Mouse (Mus musculus) CH12.LX (cell line): ENCODE data around the gene Olfr223. TPM values are rescaled to one million over a fixed set of nuclear protein-coding genes. Genes with fewer than 3 reads are reported as not detected.

ENCODE experiments used
- DNase-seq: peaks from one replicate; pipeline ENCODE4 v3.0.0-alpha.2; 2013; ENCODE audit errors: extremely low read depth
- H3K27ac ChIP-seq: 2 replicates; pipeline ENCODE4 v1.5.1; 2012; ENCODE audit warnings: low read depth, mild to moderate bottlenecking, control low read depth, moderate library complexity; ENCODE audit not compliant: insufficient read depth
- H3K27me3 ChIP-seq: replicated peaks from 2 replicates; pipeline ENCODE3; 2012; ENCODE audit warnings: inconsistent platforms
- H3K36me3 ChIP-seq, 2 experiments: replicated peaks in 1 of 2; 2 replicates each; pipeline versions ENCODE3 to v1.6.1; 2012; ENCODE audit warnings: inconsistent platforms in 1 of 2, low read length in 1 of 2, mild to moderate bottlenecking in 1 of 2, mixed read lengths in 1 of 2, moderate library complexity in 1 of 2; ENCODE audit not compliant: control insufficient read depth in 1 of 2, insufficient read depth in 1 of 2
- H3K4me1 ChIP-seq, 2 experiments: 2 replicates each; pipeline ENCODE4 v1.6.1; 2012; ENCODE audit warnings: inconsistent platforms in 1 of 2, moderate library complexity in 1 of 2; ENCODE audit not compliant: insufficient read depth in 2 of 2, control insufficient read depth in 1 of 2
- H3K4me2 ChIP-seq: 2 replicates; pipeline ENCODE4 v1.6.1; 2012; ENCODE audit warnings: low read depth, mild to moderate bottlenecking, control low read depth; ENCODE audit not compliant: poor library complexity, insufficient read depth, severe bottlenecking
- H3K4me3 ChIP-seq, 3 experiments: fragments of 150-350 bp in 1 of 3; sonication (generic) in 1 of 3; replicated peaks in 1 of 3; 2 replicates each; pipeline versions ENCODE3 to v1.5.1; 2011 to 2012; ENCODE audit warnings: low read depth in 2 of 3, low read length in 2 of 3, mild to moderate bottlenecking in 2 of 3, moderate library complexity in 2 of 3, control low read depth in 1 of 3, improper control_type of control experiment in 1 of 3, inconsistent platforms in 1 of 3, mixed read lengths in 1 of 3; ENCODE audit not compliant: poor library complexity in 1 of 3
- H3K79me2 ChIP-seq: replicated peaks from 2 replicates; pipeline ENCODE4 v1.6.1; 2012; ENCODE audit warnings: mild to moderate bottlenecking, moderate library complexity; ENCODE audit not compliant: control insufficient read depth, poor library complexity, insufficient read depth, severe bottlenecking; ENCODE audit errors: extremely low read depth
- H3K9ac ChIP-seq: 2 replicates; pipeline ENCODE4 v1.6.1; 2012; ENCODE audit warnings: low read depth, mild to moderate bottlenecking, control low read depth, moderate library complexity; ENCODE audit not compliant: insufficient read depth
- H3K9me3 ChIP-seq: replicated peaks from 2 replicates; pipeline ENCODE3; 2012; ENCODE audit warnings: low read length, inconsistent platforms, mixed read lengths
- BHLHE40 ChIP-seq: IDR thresholded peaks from 2 replicates; pipeline ENCODE4 v1.6.1; 2011; ENCODE audit warnings: mild to moderate bottlenecking, low read depth, low read length, improper control_type of control experiment
- CHD1 ChIP-seq: IDR thresholded peaks from 2 replicates; pipeline ENCODE4 v1.6.1; 2012; ENCODE audit warnings: low read depth, low read length, improper control_type of control experiment, inconsistent platforms
- CHD2 ChIP-seq: IDR thresholded peaks from 2 replicates; pipeline ENCODE4 v1.6.1; 2011; ENCODE audit warnings: low read length, improper control_type of control experiment
- CTCF ChIP-seq, 2 experiments: IDR thresholded peaks in 1 of 2; conservative IDR thresholded peaks in 1 of 2; 2 replicates each; pipeline ENCODE4 v1.5.1; 2011 to 2012; ENCODE audit warnings: low read depth in 2 of 2, low read length in 2 of 2, improper control_type of control experiment in 1 of 2, inconsistent platforms in 1 of 2, mild to moderate bottlenecking in 1 of 2, moderate library complexity in 1 of 2
- E2F4 ChIP-seq: IDR thresholded peaks from 2 replicates; pipeline ENCODE4 v1.6.1; 2011; ENCODE audit warnings: low read depth, low read length, improper control_type of control experiment; ENCODE audit not compliant: insufficient replicate concordance
- ELF1 ChIP-seq: IDR thresholded peaks from 2 replicates; pipeline ENCODE4 v1.6.1; 2014; ENCODE audit warnings: low read depth, mild to moderate bottlenecking, inconsistent platforms, low read length, improper control_type of control experiment
- EP300 ChIP-seq: IDR thresholded peaks from 2 replicates; pipeline ENCODE4 v1.6.1; 2011; ENCODE audit warnings: low read length, improper control_type of control experiment
- GABPA ChIP-seq: IDR thresholded peaks from 2 replicates; pipeline ENCODE4 v1.6.1; 2012; ENCODE audit warnings: low read depth, low read length, improper control_type of control experiment, inconsistent platforms; ENCODE audit not compliant: insufficient replicate concordance
- HCFC1 ChIP-seq: IDR thresholded peaks from 2 replicates; pipeline ENCODE4 v1.6.1; 2012; ENCODE audit warnings: low read depth, mild to moderate bottlenecking, inconsistent platforms, low read length, improper control_type of control experiment
- IRF4 ChIP-seq: IDR thresholded peaks from 2 replicates; pipeline ENCODE4 v1.6.1; 2014; ENCODE audit warnings: low read depth, mild to moderate bottlenecking, inconsistent platforms, low read length, improper control_type of control experiment
- JUN ChIP-seq: IDR thresholded peaks from 2 replicates; pipeline ENCODE4 v1.6.1; 2011; ENCODE audit warnings: low read depth, mild to moderate bottlenecking, low read length, improper control_type of control experiment, moderate library complexity; ENCODE audit not compliant: insufficient read depth
- JUND ChIP-seq: conservative IDR thresholded peaks from 2 replicates; pipeline ENCODE4 v1.6.1; 2011; ENCODE audit warnings: low read depth, low read length, improper control_type of control experiment
- MAFK ChIP-seq: IDR thresholded peaks from 2 replicates; pipeline ENCODE4 v1.6.1; 2011; ENCODE audit warnings: low read length, improper control_type of control experiment; ENCODE audit not compliant: insufficient replicate concordance
- MAX ChIP-seq: IDR thresholded peaks from 2 replicates; pipeline ENCODE4 v1.6.1; 2011; ENCODE audit warnings: low read length, improper control_type of control experiment
- MEF2A ChIP-seq: IDR thresholded peaks from 2 replicates; pipeline ENCODE4 v1.6.1; 2014; ENCODE audit warnings: low read depth, mild to moderate bottlenecking, inconsistent platforms, low read length, improper control_type of control experiment, borderline replicate concordance
- MXI1 ChIP-seq: IDR thresholded peaks from 2 replicates; pipeline ENCODE4 v1.6.1; 2011; ENCODE audit warnings: mild to moderate bottlenecking, low read depth, low read length, improper control_type of control experiment
- MYC ChIP-seq: IDR thresholded peaks from 2 replicates; pipeline ENCODE4 v1.6.1; 2011; ENCODE audit warnings: low read depth, mild to moderate bottlenecking, improper control_type of control experiment, low read length
- NRF1 ChIP-seq: IDR thresholded peaks from 2 replicates; pipeline ENCODE4 v1.6.1; 2014; ENCODE audit warnings: low read depth, mild to moderate bottlenecking, inconsistent platforms, low read length, improper control_type of control experiment, moderate library complexity
- PAX5 ChIP-seq: IDR thresholded peaks from 2 replicates; pipeline ENCODE4 v1.6.1; 2012; ENCODE audit warnings: low read length, inconsistent platforms, mixed read lengths
- POLR2A ChIP-seq: IDR thresholded peaks from 2 replicates; pipeline ENCODE4 v1.6.1; 2011; ENCODE audit warnings: low read depth, mild to moderate bottlenecking, improper control_type of control experiment, low read length
- POLR2AphosphoS2 ChIP-seq: IDR thresholded peaks from 2 replicates; pipeline ENCODE4 v1.6.1; 2011; ENCODE audit warnings: low read depth, low read length, improper control_type of control experiment
- RCOR1 ChIP-seq: conservative IDR thresholded peaks from 2 replicates; pipeline ENCODE4 v1.6.1; 2012; ENCODE audit warnings: low read depth, mild to moderate bottlenecking, inconsistent platforms, low read length, improper control_type of control experiment
- SIN3A ChIP-seq: IDR thresholded peaks from 2 replicates; pipeline ENCODE4 v1.6.1; 2012; ENCODE audit warnings: low read length, improper control_type of control experiment, inconsistent platforms
- SMC3 ChIP-seq: IDR thresholded peaks from 2 replicates; pipeline ENCODE4 v1.6.1; 2011; ENCODE audit warnings: low read depth, low read length, improper control_type of control experiment
- TBP ChIP-seq: conservative IDR thresholded peaks from 2 replicates; pipeline ENCODE4 v1.6.1; 2011; ENCODE audit warnings: low read depth, low read length, improper control_type of control experiment
- UBTF ChIP-seq: IDR thresholded peaks from 2 replicates; pipeline ENCODE4 v1.6.1; 2012; ENCODE audit warnings: low read depth, mild to moderate bottlenecking, inconsistent platforms, low read length, improper control_type of control experiment, moderate library complexity
- ZKSCAN1 ChIP-seq: IDR thresholded peaks from 2 replicates; pipeline ENCODE4 v1.6.1; 2012; ENCODE audit warnings: low read depth, inconsistent platforms, low read length, improper control_type of control experiment, borderline replicate concordance
- ZMIZ1 ChIP-seq: IDR thresholded peaks from 2 replicates; pipeline ENCODE4 v1.6.1; 2012; ENCODE audit warnings: low read depth, mild to moderate bottlenecking, inconsistent platforms, low read length, improper control_type of control experiment
- dilution Hi-C: fragments of 300-500 bp; cut with MboI; formaldehyde crosslinking; loops from 2 replicates; pipeline ENCODE4 v1.14.3; 2020; ENCODE audit warnings: low sequenced_read_pairs; ENCODE audit not compliant: extremely low pct_unique_long_range_greater_than_20kb, extremely low pct_ligation_motif_present
- in situ Hi-C: fragments of 300-500 bp; cut with MboI; formaldehyde crosslinking; loops from 3 replicates; pipeline ENCODE4 v1.14.3; 2019; ENCODE audit warnings: low sequenced_read_pairs, low pct_ligation_motif_present, low pct_unique_long_range_greater_than_20kb, mixed read lengths
- polyA plus RNA-seq: library from polyadenylated mRNA; unstranded; fragments of >175 nt; gene quantifications from 2 replicates; pipeline ENCODE4 v1.2.1, GENCODE M21; 2012; ENCODE audit warnings: low read depth; ENCODE audit not compliant: insufficient read length
- total RNA-seq, 2 experiments: library from RNA; depleted of rRNA; stranded (reverse); fragments of 300-350 nt in 1 of 2; fragments of >200 nt in 1 of 2; gene quantifications; 2 replicates each; pipeline ENCODE4 v1.2.3; 2012 to 2014

Olfr223 gene
- total and polyA plus RNA-seq, 3 experiments: not detected

- TF ChIP-seq MXI1: no peak
- no peak for TF ChIP-seq MAFK
- no peak for TF ChIP-seq HCFC1
- TF ChIP-seq CHD1: no peak
- TF ChIP-seq BHLHE40: no peak
- no peak for TF ChIP-seq JUN
- no peak for TF ChIP-seq SMC3
- TF ChIP-seq TBP: no peak
- TF ChIP-seq ZKSCAN1: no peak
- TF ChIP-seq CTCF (conservative IDR thresholded peaks at IDR 0.05 in 1 of 2, IDR thresholded peaks at IDR 0.05 in 1 of 2; ENCODE audit: low read depth in 2 of 2, low read length in 2 of 2): no peak
- TF ChIP-seq E2F4: no peak
- TF ChIP-seq NRF1: no peak
- no peak for TF ChIP-seq EP300
- no peak for TF ChIP-seq POLR2AphosphoS2
- no peak for TF ChIP-seq IRF4
- TF ChIP-seq CHD2: no peak
- no peak for TF ChIP-seq PAX5
- no peak for TF ChIP-seq MYC
- TF ChIP-seq JUND: no peak
- TF ChIP-seq SIN3A: no peak
- TF ChIP-seq, all 38 proteins: peak for 0
Observed at GRCm38 (mm10) chr11:59635251-59635795, 42.2 kb upstream of the Olfr223 start.

GRCm38 (mm10) chr11:59634001-59634660 is 41.0 kb upstream of the Olfr223 start:
- Histone ChIP-seq H3K79me2 (no peaks in the 10 kb centered on the region), H3K4me3 (no peak overlapping the region), H3K4me1 (peaks cover 4 to 24% of the 10 kb centered on the region in 2 experiments), H3K27ac (no peak overlapping the region), H3K9ac (no peak overlapping the region), H3K9me3 (no peaks in the 10 kb centered on the region), H3K27me3 (peaks cover 9% of the 10 kb centered on the region), H3K4me2 (no peak overlapping the region), H3K36me3 (no peaks in the 10 kb centered on the region)
- dilution Hi-C loops (no loop called here), in situ Hi-C loops (loop anchor here (5.0 kb wide), 1 partner anchor 98 kb away; no protein-coding TSS in a partner anchor)
- TF ChIP-seq POLR2A (no peak), ELF1 (no peak), CTCF (conservative IDR thresholded peaks at IDR 0.05 in 1 of 2, IDR thresholded peaks at IDR 0.05 in 1 of 2; ENCODE audit: low read depth in 2 of 2, low read length in 2 of 2) (no peak), NRF1 (no peak), MEF2A (no peak), ZMIZ1 (no peak), MAX (no peak), UBTF (no peak), JUN (no peak), ZKSCAN1 (no peak), GABPA (no peak), RCOR1 (no peak), IRF4 (no peak), MYC (no peak), CHD1 (no peak), BHLHE40 (no peak), MAFK (no peak), CHD2 (no peak), POLR2AphosphoS2 (no peak), PAX5 (no peak)
- DNase-seq: no peak

More at GRCm38 (mm10) chr11:59635251-59635795, 42.2 kb upstream of the Olfr223 start:
- Histone ChIP-seq H3K9me3 (no peaks in the 10 kb centered on the region), H3K27ac (no peak overlapping the region), H3K36me3 (no peaks in the 10 kb centered on the region), H3K4me2 (no peak overlapping the region), H3K79me2 (no peaks in the 10 kb centered on the region), H3K4me1 (peaks cover 4 to 24% of the 10 kb centered on the region in 2 experiments), H3K4me3 (no peak overlapping the region), H3K9ac (no peak overlapping the region), H3K27me3 (peaks cover 4% of the 10 kb centered on the region)
- dilution Hi-C loops: no loop called here
- in situ Hi-C loops: no loop called here
- no peak for DNase-seq
